Mouse (Mus musculus) forebrain, embryonic 15.5 days (tissue): Measurements from ENCODE around the gene Gm382. TPM values are rescaled to one million over a fixed set of nuclear protein-coding genes. Genes with fewer than 3 reads are reported as not detected.

Experiments used
- ATAC-seq: fragments of 200-750 bp; cut with Nextera tagmentation; replicated peaks from 2 replicates; pipeline ENCODE4 v1.8.0; 2017; ENCODE audit warnings: mild to moderate bottlenecking, moderate TSS enrichment, moderate library complexity
- H3K27ac ChIP-seq: fragments of 300-500 bp; sonication (generic); replicated peaks from 2 replicates; pipeline ENCODE4 v1.5.1; 2015; ENCODE audit warnings: mild to moderate bottlenecking, inconsistent platforms
- H3K27me3 ChIP-seq: fragments of 300-500 bp; sonication (generic); 2 replicates; pipeline ENCODE4 v1.6.1; 2015; ENCODE audit warnings: inconsistent platforms
- H3K36me3 ChIP-seq: fragments of 300-500 bp; sonication (generic); 2 replicates; pipeline ENCODE4 v1.6.1; 2015; ENCODE audit warnings: mild to moderate bottlenecking, inconsistent platforms
- H3K4me1 ChIP-seq: fragments of 300-500 bp; sonication (generic); 2 replicates; pipeline ENCODE4 v1.6.1; 2015; ENCODE audit warnings: inconsistent platforms
- H3K4me2 ChIP-seq: fragments of 300-500 bp; sonication (generic); replicated peaks from 2 replicates; pipeline ENCODE4 v1.6.1; 2015; ENCODE audit warnings: mild to moderate bottlenecking, inconsistent platforms
- H3K4me3 ChIP-seq: fragments of 300-500 bp; sonication (generic); 2 replicates; pipeline ENCODE4 v1.5.1; 2015; ENCODE audit warnings: mild to moderate bottlenecking, inconsistent platforms
- H3K9ac ChIP-seq: fragments of 300-500 bp; sonication (generic); replicated peaks from 2 replicates; pipeline ENCODE4 v1.6.1; 2015; ENCODE audit warnings: mild to moderate bottlenecking, inconsistent platforms
- H3K9me3 ChIP-seq: fragments of 300-500 bp; sonication (generic); 2 replicates; pipeline ENCODE4 v1.6.1; 2016; ENCODE audit warnings: inconsistent platforms
- WGBS: fragments of 180-500 bp; shearing (Covaris S2); methylation state at CpG from one replicate; pipeline ENCODE4 v1.1.7; 2015; ENCODE audit warnings: mixed read lengths; 5-methylcytosine and 5-hydroxymethylcytosine counted together
- polyA plus RNA-seq: library from polyadenylated mRNA; unstranded; fragments of >200 nt; fragmentation: Nextera tagmentation; extraction: Ambion mirVana; gene quantifications from 2 replicates; pipeline ENCODE4 v1.2.1, GENCODE M21; 2015

The Gm382 gene
- not detected in 2 replicates for polyA plus RNA-seq

DNA sequence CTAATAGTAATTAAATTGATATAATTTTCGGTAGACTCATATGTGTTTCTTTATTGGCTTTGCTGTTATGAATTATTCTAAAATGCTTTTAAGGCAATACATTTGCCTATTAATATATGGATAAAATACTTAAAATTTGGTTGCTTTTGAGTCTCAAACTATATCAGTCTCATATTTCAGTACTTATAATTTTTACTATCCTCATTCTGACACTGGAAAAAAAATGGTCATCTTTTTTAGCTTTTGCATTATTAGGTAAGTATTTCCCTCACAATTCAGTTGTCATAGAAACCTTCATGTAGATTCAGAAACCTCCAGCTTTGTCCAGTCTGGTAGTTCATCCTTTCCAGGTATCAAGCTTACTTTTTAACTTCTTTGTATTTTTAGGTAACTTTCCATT, at the start of gene Gm382:
Gene Gm382, plus strand, starts transcription at position 301 of the 400 bp plus-strand sequence.
- Histone ChIP-seq H3K4me3 (no peak within 1 kb of the TSS), H3K9ac (no peak within 1 kb of the TSS)
- no peak for ATAC-seq

DNA sequence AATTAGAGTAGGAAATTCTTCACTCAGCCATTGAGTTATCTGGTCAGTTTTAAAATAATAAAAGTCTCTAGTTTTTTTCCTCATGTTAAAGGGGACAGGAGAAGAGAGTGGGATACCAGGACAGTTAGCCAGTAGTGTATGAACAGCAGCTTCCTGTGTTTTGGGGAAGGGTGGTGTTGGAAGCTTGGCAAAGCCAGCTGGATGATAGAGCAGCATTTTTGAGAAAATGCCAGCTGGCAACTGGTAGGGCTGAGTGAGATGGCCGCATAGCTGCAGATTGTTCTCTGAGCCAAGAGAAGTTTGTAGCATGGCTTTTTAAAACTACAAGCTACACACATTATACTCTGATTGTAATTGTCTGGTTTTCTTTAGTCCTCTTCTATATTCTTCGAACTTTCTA, 30.4 kb downstream of the Gm382 start:
- Histone ChIP-seq H3K36me3 (no peaks in the 10 kb centered on the region), H3K9ac (no peak overlapping the region), H3K4me1 (no peaks in the 10 kb centered on the region), H3K27ac (no peak overlapping the region), H3K27me3 (no peaks in the 10 kb centered on the region), H3K4me3 (no peak overlapping the region), H3K4me2 (no peak overlapping the region), H3K9me3 (no peaks in the 10 kb centered on the region)
- no peak for ATAC-seq
- WGBS, result 83% methylated on average over 2 of the region's 2 CpGs

More for the DNA sequence above, at the start of gene Gm382:
- Histone ChIP-seq H3K27me3 (no peaks in the 10 kb centered on the region), H3K9me3 (no peaks in the 10 kb centered on the region), H3K4me2 (no peak within 1 kb of the TSS), H3K27ac (no peak within 1 kb of the TSS), H3K36me3 (no peaks in the 10 kb centered on the region), H3K4me1 (no peaks in the 10 kb centered on the region)
- WGBS, result 88% methylated on average over 1 of the region's 1 CpGs

DNA sequence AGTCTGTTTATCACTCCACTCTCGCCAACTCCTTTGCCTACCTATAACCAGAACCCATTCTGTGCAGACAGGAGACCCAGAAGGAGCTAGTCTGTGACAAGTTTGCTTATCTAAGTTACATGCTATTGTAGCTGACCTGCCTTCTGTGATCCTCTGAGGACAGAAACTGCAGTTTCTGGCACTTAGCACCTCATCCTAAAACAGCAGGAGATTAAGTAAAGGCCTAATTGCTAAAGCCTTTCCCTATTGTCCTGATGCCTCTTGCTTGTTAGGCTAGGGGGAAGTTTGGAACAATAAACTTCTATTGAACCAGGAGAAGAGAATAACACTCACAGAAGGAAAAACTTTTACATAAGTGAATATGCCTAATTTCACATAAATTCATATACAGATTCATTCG, 51.5 kb downstream of the Gm382 start:
- Histone ChIP-seq H3K9ac (no peak overlapping the region), H3K27ac (no peak overlapping the region), H3K4me1 (no peaks in the 10 kb centered on the region), H3K4me3 (no peak overlapping the region), H3K27me3 (no peaks in the 10 kb centered on the region), H3K36me3 (no peaks in the 10 kb centered on the region), H3K9me3 (no peaks in the 10 kb centered on the region), H3K4me2 (no peak overlapping the region)
- WGBS, result 67% methylated on average over 2 of the region's 2 CpGs
- ATAC-seq, result no peak

DNA sequence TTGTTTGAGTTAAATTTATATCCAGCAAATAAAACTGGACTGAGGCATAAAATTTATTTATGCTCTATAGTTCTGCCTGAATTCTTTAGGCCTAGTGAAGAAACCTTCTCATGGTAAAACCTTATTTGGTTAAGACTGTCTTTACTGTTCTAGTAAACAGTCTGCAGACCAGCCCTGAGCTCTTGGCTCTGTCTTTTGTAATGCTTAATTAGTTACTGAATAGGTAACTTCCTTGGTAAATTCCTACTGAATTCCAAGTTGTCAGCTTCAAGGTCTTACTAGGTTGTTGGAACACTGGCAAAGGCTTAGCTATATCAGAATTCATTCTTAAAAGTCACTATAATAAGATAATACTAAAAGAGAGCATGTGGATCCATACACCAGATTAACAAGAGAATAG, 53.3 kb downstream of the Gm382 start:
- ATAC-seq, result no peak
- Histone ChIP-seq H3K9me3 (no peaks in the 10 kb centered on the region), H3K27ac (no peak overlapping the region), H3K4me2 (no peak overlapping the region), H3K36me3 (no peaks in the 10 kb centered on the region), H3K4me3 (no peak overlapping the region), H3K4me1 (no peaks in the 10 kb centered on the region), H3K9ac (no peak overlapping the region), H3K27me3 (no peaks in the 10 kb centered on the region)

DNA sequence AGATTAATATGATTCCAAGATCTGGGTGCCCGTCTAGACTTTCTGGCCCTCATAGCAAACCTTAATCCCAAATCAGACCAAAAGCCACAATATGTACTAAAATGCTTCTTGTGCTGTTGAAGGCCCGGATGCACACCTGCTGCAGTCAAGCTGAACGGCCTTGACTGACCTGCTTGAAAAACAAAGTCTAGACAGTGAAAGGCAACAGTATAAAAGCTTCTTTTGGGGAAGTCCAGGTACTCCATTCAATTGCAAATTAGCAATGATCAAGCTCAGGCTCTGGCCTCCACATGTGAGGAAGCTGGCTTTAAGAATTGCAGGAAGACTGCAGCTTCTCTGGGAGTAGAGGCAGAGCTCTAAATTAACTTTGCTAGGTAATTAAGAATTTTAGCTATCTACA, 54.2 kb downstream of the Gm382 start:
- WGBS, result 75% methylated on average over 3 of the region's 3 CpGs
- H3K4me3 ChIP-seq, result no peak overlapping the region
- no peak for ATAC-seq
- no peaks in the 10 kb centered on the region for H3K36me3 ChIP-seq
- no peaks in the 10 kb centered on the region for H3K4me1 ChIP-seq
- no peak overlapping the region for H3K4me2 ChIP-seq
- no peaks in the 10 kb centered on the region for H3K27me3 ChIP-seq
- H3K9me3 ChIP-seq, result no peaks in the 10 kb centered on the region
- no peak overlapping the region for H3K9ac ChIP-seq
- H3K27ac ChIP-seq, result no peak overlapping the region

DNA sequence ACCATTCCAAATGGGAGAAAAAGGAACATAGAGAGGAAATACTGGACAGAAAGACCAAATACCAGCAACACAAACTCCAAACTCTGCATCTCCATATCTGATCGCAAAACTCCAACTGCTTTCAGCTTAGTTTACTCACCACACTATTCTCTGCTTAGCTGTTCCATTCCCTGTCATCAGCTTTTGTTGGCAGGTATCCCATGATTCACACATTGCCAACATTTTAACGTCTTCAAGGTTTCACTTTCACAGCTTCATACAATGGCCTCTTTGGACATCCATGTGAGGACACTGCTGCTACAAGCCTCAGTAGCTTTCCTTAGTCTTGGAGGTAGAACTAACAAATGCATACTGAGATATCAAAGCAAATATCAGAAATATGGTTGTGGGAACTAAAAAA, 64.6 kb downstream of the Gm382 start:
- Histone ChIP-seq H3K9ac (no peak overlapping the region), H3K27me3 (no peaks in the 10 kb centered on the region), H3K4me2 (no peak overlapping the region), H3K4me3 (no peak overlapping the region), H3K36me3 (no peaks in the 10 kb centered on the region), H3K9me3 (no peaks in the 10 kb centered on the region), H3K27ac (no peak overlapping the region), H3K4me1 (no peaks in the 10 kb centered on the region)
- ATAC-seq, result no peak
- 86% methylated on average over 2 of the region's 2 CpGs for WGBS

Other genes with a start within 250 kb of the Gm382 start
- not detected in 2 replicates for gene 4932411N23Rik, start 224.1 kb upstream of the Gm382 start, polyA plus RNA-seq